Mouse (Mus musculus): ENCODE measurements around the gene Pigv. TPM values are rescaled to one million over a fixed set of nuclear protein-coding genes. Genes with fewer than 3 reads are reported as not detected.

Gene Pigv
- total and polyA plus RNA-seq, 3 experiments = 7.9 to 12.0 TPM; not detected in 1

DNA sequence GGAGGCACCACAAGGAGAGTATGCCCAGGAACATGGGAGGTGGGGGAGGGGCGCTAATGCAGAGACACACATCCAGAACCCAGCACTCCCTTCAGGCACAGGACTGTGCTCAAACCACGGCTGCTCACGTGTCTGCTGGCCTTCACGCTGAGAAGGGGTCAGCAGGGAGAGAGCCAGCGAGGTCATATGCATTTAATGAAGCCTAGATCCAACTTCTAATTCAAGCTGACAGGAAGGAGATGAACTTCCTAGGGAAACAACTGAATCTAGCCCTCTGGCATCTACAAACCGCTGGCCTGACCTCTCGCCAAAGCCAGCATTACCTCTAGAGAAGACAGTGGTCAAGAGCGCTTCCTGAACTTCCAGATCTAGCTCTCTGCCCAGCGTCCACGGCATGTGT, 57.0 kb downstream of the Pigv start:
- Histone ChIP-seq H3K79me2 (ENCODE audit: control insufficient read depth, insufficient read depth, low read length, poor library complexity) (no peaks in the 10 kb centered on the region), H3K9me3 (replicated peaks; ENCODE audit: insufficient read depth, low read length) (no peaks in the 10 kb centered on the region), H3K4me1 (ENCODE audit: control insufficient read depth in 1 of 2, insufficient read depth in 2 of 2, low read length in 2 of 2) (no peaks in the 10 kb centered on the region), H3K27ac (ENCODE audit: control insufficient read depth, low read depth, low read length) (no peak overlapping the region), H3K36me3 (ENCODE audit: control insufficient read depth in 1 of 2, insufficient read depth in 2 of 2, low read length in 2 of 2) (no peaks in the 10 kb centered on the region), H3K9ac (ENCODE audit: control insufficient read depth, low read depth, low read length, poor library complexity, severe bottlenecking) (no peak overlapping the region), H3K4me3 (ENCODE audit: control insufficient read depth in 1 of 2, insufficient read depth in 1 of 2, low read depth in 2 of 2, low read length in 2 of 2) (no peak overlapping the region), H3K27me3 (ENCODE audit: control insufficient read depth in 1 of 2, insufficient read depth in 2 of 2, low read length in 2 of 2) (no peaks in the 10 kb centered on the region)
- no peak for DNase-seq (ENCODE audit: low read depth, low spot score)
- TF ChIP-seq MXI1 (IDR thresholded peaks at IDR 0.05; ENCODE audit: low read depth, low read length) (no peak), TCF12 (IDR thresholded peaks at IDR 0.05; ENCODE audit: low read depth, low read length) (no peak), CHD2 (IDR thresholded peaks at IDR 0.05; ENCODE audit: low read length) (no peak), MAFK (IDR thresholded peaks at IDR 0.05; ENCODE audit: borderline replicate concordance, low read depth, low read length) (no peak), RCOR1 (IDR thresholded peaks at IDR 0.05; ENCODE audit: low read depth, low read length) (no peak), MAZ (IDR thresholded peaks at IDR 0.05; ENCODE audit: low read depth, low read length) (no peak), BHLHE40 (IDR thresholded peaks at IDR 0.05; ENCODE audit: borderline replicate concordance, low read depth, low read length) (no peak), E2F4 (IDR thresholded peaks at IDR 0.05; ENCODE audit: borderline replicate concordance, low read depth, low read length) (no peak), MAX (IDR thresholded peaks at IDR 0.05; ENCODE audit: low read length) (no peak), NELFE (IDR thresholded peaks at IDR 0.05; ENCODE audit: low read depth, low read length) (no peak), HCFC1 (IDR thresholded peaks at IDR 0.05; ENCODE audit: low read depth, low read length) (no peak), EP300 (IDR thresholded peaks at IDR 0.05; ENCODE audit: low read depth in 1 of 2, low read length in 2 of 2) (no peak), ZKSCAN1 (IDR thresholded peaks at IDR 0.05; ENCODE audit: low read depth, low read length) (no peak), MYB (IDR thresholded peaks at IDR 0.05; ENCODE audit: low read depth, low read length) (no peak), ZNF384 (IDR thresholded peaks at IDR 0.05; ENCODE audit: low read depth, low read length) (no peak), USF1 (IDR thresholded peaks at IDR 0.05; ENCODE audit: low read depth, low read length) (no peak)

DNA sequence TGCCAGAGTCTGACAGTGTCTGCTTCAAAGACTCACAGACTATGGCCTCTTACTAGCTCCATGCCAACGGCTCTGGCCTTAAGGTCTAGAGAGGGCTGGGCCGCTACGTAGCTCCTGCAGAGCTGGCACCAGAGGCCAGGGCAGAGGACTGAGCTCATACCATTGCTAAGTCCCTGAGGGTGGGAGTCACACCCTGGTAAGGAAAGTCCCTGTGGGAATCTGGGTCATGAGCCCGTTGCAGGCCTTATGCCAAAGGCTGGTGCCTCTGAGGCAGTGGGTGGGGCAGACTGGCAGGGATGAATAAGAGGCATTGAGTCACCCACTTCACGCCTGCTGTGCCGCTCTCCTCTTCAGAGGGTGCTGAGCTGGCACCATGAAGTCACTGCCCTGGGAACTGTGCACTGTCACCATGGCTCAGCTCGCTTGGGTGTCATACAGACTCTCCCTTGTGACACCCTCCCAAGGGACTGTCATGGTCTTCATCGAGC, 58.1 kb downstream of the Pigv start:
- H3K36me3 ChIP-seq (ENCODE audit: control insufficient read depth in 1 of 2, insufficient read depth in 2 of 2, low read length in 2 of 2) = no peaks in the 10 kb centered on the region
- no peaks in the 10 kb centered on the region for H3K27me3 ChIP-seq (ENCODE audit: control insufficient read depth in 1 of 2, insufficient read depth in 2 of 2, low read length in 2 of 2)
- H3K27ac ChIP-seq (ENCODE audit: control insufficient read depth, low read depth, low read length) = no peak overlapping the region
- no peak overlapping the region for H3K4me3 ChIP-seq (ENCODE audit: control insufficient read depth in 1 of 2, insufficient read depth in 1 of 2, low read depth in 2 of 2, low read length in 2 of 2)
- H3K9me3 ChIP-seq (replicated peaks; ENCODE audit: insufficient read depth, low read length) = no peaks in the 10 kb centered on the region
- H3K4me1 ChIP-seq (ENCODE audit: control insufficient read depth in 1 of 2, insufficient read depth in 2 of 2, low read length in 2 of 2) = no peaks in the 10 kb centered on the region
- TF ChIP-seq JUND (IDR thresholded peaks at IDR 0.05; ENCODE audit: low read depth, low read length) (no peak), SMC3 (IDR thresholded peaks at IDR 0.05; ENCODE audit: low read depth, low read length) (no peak), POLR2AphosphoS2 (IDR thresholded peaks at IDR 0.05; ENCODE audit: low read length) (no peak), POLR2AphosphoS5 (IDR thresholded peaks at IDR 0.05; ENCODE audit: borderline replicate concordance, low read depth, low read length) (no peak), ZNF384 (IDR thresholded peaks at IDR 0.05; ENCODE audit: low read depth, low read length) (no peak), RAD21 (IDR thresholded peaks at IDR 0.05; ENCODE audit: low read depth, low read length) (no peak), ZC3H11A (IDR thresholded peaks at IDR 0.05; ENCODE audit: low read depth, low read length) (no peak), TCF12 (IDR thresholded peaks at IDR 0.05; ENCODE audit: low read depth, low read length) (no peak), ETS1 (IDR thresholded peaks at IDR 0.05; ENCODE audit: low read depth, low read length) (no peak), POLR2A (IDR thresholded peaks at IDR 0.05; ENCODE audit: control insufficient read depth in 1 of 2, insufficient read depth in 1 of 2, low read depth in 1 of 2, low read length in 2 of 2, poor library complexity in 1 of 2) (no peak), ELF1 (IDR thresholded peaks at IDR 0.05; ENCODE audit: low read depth, low read length) (no peak), SIN3A (IDR thresholded peaks at IDR 0.05; ENCODE audit: low read length) (no peak), MYC (IDR thresholded peaks at IDR 0.05; ENCODE audit: low read depth, low read length) (no peak), NRF1 (IDR thresholded peaks at IDR 0.05; ENCODE audit: insufficient read depth, low read depth, low read length, poor library complexity, severe bottlenecking) (no peak), UBTF (IDR thresholded peaks at IDR 0.05; ENCODE audit: borderline replicate concordance, insufficient read depth, low read depth, low read length) (no peak), MAX (IDR thresholded peaks at IDR 0.05; ENCODE audit: low read length) (no peak), BHLHE40 (IDR thresholded peaks at IDR 0.05; ENCODE audit: borderline replicate concordance, low read depth, low read length) (no peak), NELFE (IDR thresholded peaks at IDR 0.05; ENCODE audit: low read depth, low read length) (no peak), TAL1 (IDR thresholded peaks at IDR 0.05; ENCODE audit: low read length) (no peak)
- no peak overlapping the region for H3K9ac ChIP-seq (ENCODE audit: control insufficient read depth, low read depth, low read length, poor library complexity, severe bottlenecking)
- no peaks in the 10 kb centered on the region for H3K79me2 ChIP-seq (ENCODE audit: control insufficient read depth, insufficient read depth, low read length, poor library complexity)
- DNase-seq (ENCODE audit: low read depth, low spot score) = no peak
